Mouse (Mus musculus) forebrain, embryonic 15.5 days (tissue): Measurements from ENCODE around the gene Cd180. TPM values are rescaled to one million over a fixed set of nuclear protein-coding genes. Genes with fewer than 3 reads are reported as not detected.
"Not testable (repeated sequence)": the region's sequence is repeated elsewhere in the genome, so short reads cannot be mapped to it uniquely, and the experiment has no call there.

Source experiments
- ATAC-seq: fragments of 200-750 bp; cut with Nextera tagmentation; replicated peaks from 2 replicates; pipeline ENCODE4 v1.8.0; 2017; ENCODE audit warnings: mild to moderate bottlenecking, moderate TSS enrichment, moderate library complexity
- H3K27ac ChIP-seq: fragments of 300-500 bp; sonication (generic); replicated peaks from 2 replicates; pipeline ENCODE4 v1.5.1; 2015; ENCODE audit warnings: mild to moderate bottlenecking, inconsistent platforms
- H3K27me3 ChIP-seq: fragments of 300-500 bp; sonication (generic); 2 replicates; pipeline ENCODE4 v1.6.1; 2015; ENCODE audit warnings: inconsistent platforms
- H3K36me3 ChIP-seq: fragments of 300-500 bp; sonication (generic); 2 replicates; pipeline ENCODE4 v1.6.1; 2015; ENCODE audit warnings: mild to moderate bottlenecking, inconsistent platforms
- H3K4me1 ChIP-seq: fragments of 300-500 bp; sonication (generic); 2 replicates; pipeline ENCODE4 v1.6.1; 2015; ENCODE audit warnings: inconsistent platforms
- H3K4me2 ChIP-seq: fragments of 300-500 bp; sonication (generic); replicated peaks from 2 replicates; pipeline ENCODE4 v1.6.1; 2015; ENCODE audit warnings: mild to moderate bottlenecking, inconsistent platforms
- H3K4me3 ChIP-seq: fragments of 300-500 bp; sonication (generic); 2 replicates; pipeline ENCODE4 v1.5.1; 2015; ENCODE audit warnings: mild to moderate bottlenecking, inconsistent platforms
- H3K9ac ChIP-seq: fragments of 300-500 bp; sonication (generic); replicated peaks from 2 replicates; pipeline ENCODE4 v1.6.1; 2015; ENCODE audit warnings: mild to moderate bottlenecking, inconsistent platforms
- H3K9me3 ChIP-seq: fragments of 300-500 bp; sonication (generic); 2 replicates; pipeline ENCODE4 v1.6.1; 2016; ENCODE audit warnings: inconsistent platforms
- WGBS: fragments of 180-500 bp; shearing (Covaris S2); methylation state at CpG from one replicate; pipeline ENCODE4 v1.1.7; 2015; ENCODE audit warnings: mixed read lengths; 5-methylcytosine and 5-hydroxymethylcytosine counted together
- polyA plus RNA-seq: library from polyadenylated mRNA; unstranded; fragments of >200 nt; fragmentation: Nextera tagmentation; extraction: Ambion mirVana; gene quantifications from 2 replicates; pipeline ENCODE4 v1.2.1, GENCODE M21; 2015

Cd180 gene
- polyA plus RNA-seq, 1 experiment from 2014 or later: 0.23 TPM

GRCm38 (mm10) chr13:102726876-102727275, 33.5 kb downstream of the Cd180 start:
- H3K4me2 ChIP-seq: no peak overlapping the region
- no peak overlapping the region for H3K4me3 ChIP-seq
- H3K9ac ChIP-seq: no peak overlapping the region
- no peaks in the 10 kb centered on the region for H3K27me3 ChIP-seq
- ATAC-seq: no peak
- H3K9me3 ChIP-seq: no peaks in the 10 kb centered on the region
- 37% methylated on average over 1 of the region's 1 CpGs for WGBS
- no peak overlapping the region for H3K27ac ChIP-seq
- no peaks in the 10 kb centered on the region for H3K4me1 ChIP-seq
- no peaks in the 10 kb centered on the region for H3K36me3 ChIP-seq

- Histone ChIP-seq H3K4me1 (no peaks in the 10 kb centered on the region), H3K9me3 (no peaks in the 10 kb centered on the region), H3K9ac (no peak overlapping the region), H3K27me3 (no peaks in the 10 kb centered on the region), H3K27ac (no peak overlapping the region), H3K36me3 (no peaks in the 10 kb centered on the region), H3K4me3 (no peak overlapping the region), H3K4me2 (no peak overlapping the region)
- no peak for ATAC-seq
- WGBS: 85% methylated on average over 3 of the region's 3 CpGs
Observed at GRCm38 (mm10) chr13:102728035-102728434, 34.7 kb downstream of the Cd180 start.

GRCm38 (mm10) chr13:102728951-102729350, 35.6 kb downstream of the Cd180 start:
- ATAC-seq, H3K36me3 ChIP-seq, H3K27me3 ChIP-seq, H3K9ac ChIP-seq, H3K4me3 ChIP-seq, H3K27ac ChIP-seq, H3K4me2 ChIP-seq, H3K9me3 ChIP-seq, H3K4me1 ChIP-seq: not testable (repeated sequence)
- WGBS: 68% methylated on average over 7 of the region's 7 CpGs

GRCm38 (mm10) chr13:102733063-102733462, 39.7 kb downstream of the Cd180 start:
- Histone ChIP-seq H3K4me1 (no peaks in the 10 kb centered on the region), H3K27ac (no peak overlapping the region), H3K27me3 (no peaks in the 10 kb centered on the region), H3K4me3 (no peak overlapping the region), H3K9ac (no peak overlapping the region), H3K9me3 (no peaks in the 10 kb centered on the region), H3K36me3 (no peaks in the 10 kb centered on the region; the same call in 1 of the 2 replicates), H3K4me2 (no peak overlapping the region)
- 63% methylated on average over 2 of the region's 2 CpGs for WGBS
- no peak for ATAC-seq

- Histone ChIP-seq H3K9ac (no peak overlapping the region), H3K9me3 (no peaks in the 10 kb centered on the region), H3K36me3 (peaks cover 3% of the 10 kb centered on the region; the same call in 1 of the 2 replicates), H3K4me2 (no peak overlapping the region), H3K4me1 (no peaks in the 10 kb centered on the region), H3K4me3 (no peak overlapping the region), H3K27ac (no peak overlapping the region), H3K27me3 (no peaks in the 10 kb centered on the region)
- ATAC-seq: no peak
- WGBS: 90% methylated on average over 7 of the region's 7 CpGs
Observed at GRCm38 (mm10) chr13:102737811-102738210, 44.5 kb downstream of the Cd180 start.

GRCm38 (mm10) chr13:102739720-102740535, 46.6 kb downstream of the Cd180 start:
- H3K9me3 ChIP-seq: no peaks in the 10 kb centered on the region
- peaks cover 3% of the 10 kb centered on the region; the same call in 1 of the 2 replicates for H3K36me3 ChIP-seq
- no peak overlapping the region for H3K4me2 ChIP-seq
- H3K4me3 ChIP-seq: no peak overlapping the region
- no peak overlapping the region for H3K9ac ChIP-seq
- no peak overlapping the region for H3K27ac ChIP-seq
- H3K4me1 ChIP-seq: no peaks in the 10 kb centered on the region
- no peak for ATAC-seq
- WGBS: 92% methylated on average over 13 of the region's 13 CpGs
- H3K27me3 ChIP-seq: no peaks in the 10 kb centered on the region

- Histone ChIP-seq H3K4me1 (peaks cover 4% of the 10 kb centered on the region; the same call in 1 of the 2 replicates), H3K27ac (no peak overlapping the region), H3K4me2 (no peak overlapping the region), H3K9me3 (no peaks in the 10 kb centered on the region), H3K27me3 (no peaks in the 10 kb centered on the region), H3K4me3 (no peak overlapping the region), H3K36me3 (no peaks in the 10 kb centered on the region), H3K9ac (no peak overlapping the region)
- WGBS: 66% methylated on average over 9 of the region's 9 CpGs
- peak; percentile 20; the same call in 1 of the 2 replicates for ATAC-seq
Observed at GRCm38 (mm10) chr13:102744481-102745269, 51.3 kb downstream of the Cd180 start.

GRCm38 (mm10) chr13:102745270-102745600, 51.9 kb downstream of the Cd180 start:
- 95% methylated on average over 3 of the region's 3 CpGs for WGBS

GRCm38 (mm10) chr13:102745626-102746342, 52.4 kb downstream of the Cd180 start:
- Histone ChIP-seq H3K9me3 (no peaks in the 10 kb centered on the region), H3K9ac (no peak overlapping the region)
- 0 out of 2 replicates have a peak, but pooled peaks have one; percentile 5 for ATAC-seq

More at GRCm38 (mm10) chr13:102745270-102745600, 51.9 kb downstream of the Cd180 start:
- no peaks in the 10 kb centered on the region for H3K9me3 ChIP-seq
- no peak overlapping the region for H3K9ac ChIP-seq
- no peak overlapping the region for H3K27ac ChIP-seq
- H3K4me1 ChIP-seq: peaks cover 4% of the 10 kb centered on the region; the same call in 1 of the 2 replicates
- no peaks in the 10 kb centered on the region for H3K27me3 ChIP-seq
- ATAC-seq: peak; percentile 35; the same call in 1 of the 2 replicates
- H3K4me3 ChIP-seq: no peak overlapping the region
- H3K36me3 ChIP-seq: no peaks in the 10 kb centered on the region
- H3K4me2 ChIP-seq: no peak overlapping the region

GRCm38 (mm10) chr13:102746803-102747561, 53.6 kb downstream of the Cd180 start:
- no peak overlapping the region for H3K27ac ChIP-seq
- H3K4me2 ChIP-seq: no peak overlapping the region
- WGBS: 69% methylated on average over 17 of the region's 17 CpGs
- no peaks in the 10 kb centered on the region for H3K36me3 ChIP-seq
- H3K4me1 ChIP-seq: peaks cover 4% of the 10 kb centered on the region; the same call in 1 of the 2 replicates
- 0 out of 2 replicates have a peak, but pooled peaks have one; percentile 17 for ATAC-seq
- no peaks in the 10 kb centered on the region for H3K9me3 ChIP-seq
- no peak overlapping the region for H3K4me3 ChIP-seq
- H3K27me3 ChIP-seq: no peaks in the 10 kb centered on the region
- H3K9ac ChIP-seq: no peak overlapping the region

More at GRCm38 (mm10) chr13:102745626-102746342, 52.4 kb downstream of the Cd180 start:
- Histone ChIP-seq H3K27me3 (no peaks in the 10 kb centered on the region), H3K36me3 (no peaks in the 10 kb centered on the region), H3K4me2 (no peak overlapping the region), H3K4me1 (peaks cover 4% of the 10 kb centered on the region; the same call in 1 of the 2 replicates), H3K4me3 (no peak overlapping the region), H3K27ac (no peak overlapping the region)
- 88% methylated on average over 9 of the region's 9 CpGs for WGBS

- Histone ChIP-seq H3K9me3 (no peaks in the 10 kb centered on the region), H3K27ac (no peak overlapping the region), H3K4me2 (no peak overlapping the region), H3K27me3 (no peaks in the 10 kb centered on the region), H3K4me1 (peaks cover 4% of the 10 kb centered on the region; the same call in 1 of the 2 replicates), H3K4me3 (no peak overlapping the region), H3K36me3 (no peaks in the 10 kb centered on the region), H3K9ac (no peak overlapping the region)
- WGBS: 57% methylated on average over 6 of the region's 6 CpGs
- ATAC-seq: no peak
Observed at GRCm38 (mm10) chr13:102749194-102749593, 55.8 kb downstream of the Cd180 start.
